Mouse (Mus musculus) liver, embryonic 14.5 days (tissue): ENCODE measurements around the gene Cbx7. TPM values are rescaled to one million over a fixed set of nuclear protein-coding genes. Genes with fewer than 3 reads are reported as not detected.
"Not testable (repeated sequence)": the region's sequence is repeated elsewhere in the genome, so short reads cannot be mapped to it uniquely, and the experiment has no call there.

ENCODE experiments used
- ATAC-seq: fragments of 200-750 bp; cut with Nextera tagmentation; 2 replicates; pipeline ENCODE4 v1.8.0; 2017; ENCODE audit warnings: moderate number of reproducible peaks, mild to moderate bottlenecking, moderate library complexity; ENCODE audit not compliant: insufficient read depth
- DNase-seq, 3 experiments: peaks; one replicate each; pipeline ENCODE4 v3.0.0-alpha.2; 2012 to 2013; ENCODE audit warnings: low read depth in 3 of 3, low spot score in 3 of 3
- H3K27ac ChIP-seq: fragments of 300-500 bp; sonication (generic); 2 replicates; pipeline ENCODE4 v1.5.1; 2014; ENCODE audit warnings: moderate library complexity, mild to moderate bottlenecking, control low read depth, inconsistent platforms
- H3K27me3 ChIP-seq: fragments of 300-500 bp; sonication (generic); 2 replicates; pipeline ENCODE4 v1.6.1; 2014; ENCODE audit warnings: mild to moderate bottlenecking, low read length, moderate library complexity; ENCODE audit not compliant: control insufficient read depth, insufficient read depth
- H3K36me3 ChIP-seq: fragments of 300-500 bp; sonication (generic); replicated peaks from 2 replicates; pipeline ENCODE4 v1.6.1; 2014; ENCODE audit warnings: low read depth; ENCODE audit not compliant: control insufficient read depth, insufficient read depth
- H3K4me1 ChIP-seq, 2 experiments: fragments of 200-500 bp in 1 of 2; fragments of 300-500 bp in 1 of 2; sonication (generic) in 1 of 2; replicated peaks; 2 replicates each; pipeline ENCODE4 v1.6.1; 2012 to 2014; ENCODE audit warnings: antibody characterized with exemption in 1 of 2, inconsistent platforms in 1 of 2, low read length in 1 of 2; ENCODE audit not compliant: control insufficient read depth in 2 of 2, insufficient read depth in 2 of 2
- H3K4me2 ChIP-seq: fragments of 300-500 bp; sonication (generic); 2 replicates; pipeline ENCODE4 v1.6.1; 2014; ENCODE audit warnings: low read depth, mild to moderate bottlenecking, control low read depth, moderate library complexity
- H3K4me3 ChIP-seq, 2 experiments: fragments of 200-500 bp in 1 of 2; fragments of 300-500 bp in 1 of 2; sonication (generic) in 1 of 2; 2 replicates each; pipeline ENCODE4 v1.5.1; 2012 to 2014; ENCODE audit warnings: low read depth in 2 of 2, low read length in 2 of 2, mild to moderate bottlenecking in 2 of 2, control low read depth in 1 of 2, inconsistent platforms in 1 of 2, moderate library complexity in 1 of 2; ENCODE audit not compliant: insufficient read depth in 1 of 2
- H3K9ac ChIP-seq: fragments of 300-500 bp; sonication (generic); replicated peaks from 2 replicates; pipeline ENCODE4 v1.6.1; 2014; ENCODE audit warnings: mild to moderate bottlenecking, control low read depth, moderate library complexity
- H3K9me3 ChIP-seq: fragments of 300-500 bp; sonication (generic); 2 replicates; pipeline ENCODE4 v1.6.1; 2016; ENCODE audit warnings: low read length, mixed read lengths; ENCODE audit not compliant: control insufficient read depth
- CTCF ChIP-seq: IDR thresholded peaks from 2 replicates; pipeline ENCODE4 v1.5.1; 2016; ENCODE audit warnings: antibody characterized with exemption, low read depth, control low read depth
- EP300 ChIP-seq: IDR thresholded peaks from 2 replicates; pipeline ENCODE4 v1.6.1; 2016; ENCODE audit warnings: antibody characterized with exemption, low read depth
- WGBS: fragments of 180-500 bp; shearing (Covaris S2); extraction: QIAGEN DNeasy Blood & Tissue Kit; methylation state at CpG from one replicate; pipeline ENCODE4 v1.1.7; 2014; ENCODE audit not compliant: insufficient replicate concordance; 5-methylcytosine and 5-hydroxymethylcytosine counted together
- polyA plus RNA-seq, 2 experiments: library from polyadenylated mRNA; depleted of rRNA in 1 of 2; stranded (reverse) in 1 of 2; unstranded in 1 of 2; fragments of >200 nt; fragmentation: Nextera tagmentation in 1 of 2; extraction: Ambion mirVana in 1 of 2; gene quantifications; 2 replicates each; pipeline versions ENCODE4 v1.2.1 to v1.2.3; 2012 to 2014

Gene Cbx7
- polyA plus RNA-seq, 2 experiments: 0.62 to 2.5 TPM

- not testable (repeated sequence) for ATAC-seq
These were observed 75.5 kb downstream of the Cbx7 start for GRCm38 (mm10) chr15:79895221-79896079.

GRCm38 (mm10) chr15:79894343-79894742, 76.6 kb downstream of the Cbx7 start:
- no peak for DNase-seq
- peaks cover 23 to 31% of the 10 kb centered on the region in 2 experiments for H3K4me1 ChIP-seq
- H3K27ac ChIP-seq: peak overlapping the region; percentile 79
- TF ChIP-seq CTCF (no peak), EP300 (no peak)
- peak overlapping the region; percentile 99 for H3K4me2 ChIP-seq
- peak overlapping the region; percentile 59 for H3K9ac ChIP-seq
- H3K4me3 ChIP-seq: peak overlapping the region; percentile 1 to 81; a peak in 3 of 4 replicates
- no peak for ATAC-seq
- peaks cover 17% of the 10 kb centered on the region for H3K36me3 ChIP-seq
- H3K9me3 ChIP-seq: no peaks in the 10 kb centered on the region
- WGBS: 43% methylated on average over 4 of the region's 4 CpGs
- H3K27me3 ChIP-seq: no peaks in the 10 kb centered on the region

More at GRCm38 (mm10) chr15:79895221-79896079, 75.5 kb downstream of the Cbx7 start:
- H3K4me3 ChIP-seq: peak overlapping the region; percentile 29 to 37
- not testable (repeated sequence) for H3K27me3 ChIP-seq, H3K9me3 ChIP-seq
- H3K4me2 ChIP-seq: peak overlapping the region; percentile 99
- H3K27ac ChIP-seq: peak overlapping the region; percentile 79
- H3K36me3 ChIP-seq: peaks cover 23% of the 10 kb centered on the region
- peak in 1 of 3 experiments; percentile 47 for DNase-seq
- TF ChIP-seq EP300: peak; percentile 12; the same call in 1 of the 2 replicates
- peak overlapping the region; percentile 59 for H3K9ac ChIP-seq
- peaks cover 23 to 30% of the 10 kb centered on the region in 2 experiments for H3K4me1 ChIP-seq
- 38% methylated on average over 10 of the region's 23 CpGs for WGBS

GRCm38 (mm10) chr15:79893824-79894123, 77.1 kb downstream of the Cbx7 start:
- peak overlapping the region; percentile 99 for H3K4me2 ChIP-seq
- peaks cover 23 to 31% of the 10 kb centered on the region in 2 experiments for H3K4me1 ChIP-seq
- H3K9me3 ChIP-seq: no peaks in the 10 kb centered on the region
- 9% methylated on average over 3 of the region's 3 CpGs for WGBS
- peaks cover 15% of the 10 kb centered on the region for H3K36me3 ChIP-seq
- DNase-seq: peak; percentile 53 to 77 (median 65)
- H3K27ac ChIP-seq: peak overlapping the region; percentile 86
- peak overlapping the region; percentile 30 to 81 for H3K4me3 ChIP-seq
- TF ChIP-seq CTCF (no peak; the same call in 1 of the 2 replicates), EP300 (peak; percentile 85)
- peak; percentile 71 for ATAC-seq
- H3K9ac ChIP-seq: peak overlapping the region; percentile 81
- no peaks in the 10 kb centered on the region for H3K27me3 ChIP-seq

DNA sequence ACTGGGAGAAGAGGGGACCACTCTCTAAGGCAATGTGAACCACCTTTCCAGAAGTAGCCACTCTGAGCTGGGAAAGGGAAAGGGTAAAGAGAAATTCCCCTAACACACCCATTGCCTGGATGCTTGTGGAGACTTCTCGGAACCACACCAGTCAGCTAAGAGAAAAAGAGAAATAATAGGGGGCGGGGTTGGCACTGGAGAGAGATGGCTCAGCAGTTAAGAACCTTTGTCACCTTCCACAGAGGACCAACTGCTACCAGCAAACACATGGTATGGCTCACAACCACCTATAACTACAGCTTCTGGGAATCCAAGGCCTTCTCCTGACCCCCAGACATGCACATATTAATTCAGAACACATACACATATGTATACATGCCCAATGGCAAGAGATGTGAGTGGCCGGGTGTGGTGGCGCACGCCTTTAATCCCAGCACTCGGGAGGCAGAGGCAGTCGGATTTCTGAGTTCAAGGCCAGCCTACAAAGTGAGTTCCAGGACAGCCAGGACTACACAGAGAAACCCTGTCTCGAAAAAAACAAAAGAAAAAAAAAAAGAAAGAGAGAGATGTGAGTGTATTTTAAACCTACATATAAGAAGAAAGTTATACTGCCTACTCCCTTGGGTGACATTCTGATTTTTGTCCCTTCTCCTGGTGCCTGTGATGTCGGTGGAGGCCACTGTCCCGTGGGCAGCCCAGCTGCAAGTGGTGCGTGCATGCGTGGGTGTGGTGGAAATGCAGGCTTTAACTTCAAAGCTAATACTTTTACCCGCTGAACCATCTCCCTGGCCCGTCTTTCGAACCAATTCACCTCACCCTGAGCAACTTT, 77.7 kb downstream of the Cbx7 start:
- 22% methylated on average over 15 of the region's 15 CpGs for WGBS
- Histone ChIP-seq H3K4me3 (peak overlapping the region; percentile 81 to 87), H3K9ac (peak overlapping the region; percentile 81), H3K4me2 (peak overlapping the region; percentile 99), H3K27me3 (no peaks in the 10 kb centered on the region), H3K4me1 (peaks cover 23 to 31% of the 10 kb centered on the region in 2 experiments), H3K27ac (peak overlapping the region; percentile 86), H3K9me3 (no peaks in the 10 kb centered on the region), H3K36me3 (peaks cover 10% of the 10 kb centered on the region)
- no peak for ATAC-seq
- DNase-seq: peak in 1 of 3 experiments; percentile 67
- TF ChIP-seq CTCF: no peak
- TF ChIP-seq EP300: no peak

GRCm38 (mm10) chr15:79892213-79892541, 78.7 kb downstream of the Cbx7 start:
- Histone ChIP-seq H3K4me1 (peaks cover 23 to 31% of the 10 kb centered on the region in 2 experiments), H3K9me3 (no peaks in the 10 kb centered on the region), H3K9ac (peak overlapping the region; percentile 81), H3K4me3 (peak overlapping the region; percentile 81 to 87), H3K36me3 (no peaks in the 10 kb centered on the region; the same call in 1 of the 2 replicates), H3K27me3 (no peaks in the 10 kb centered on the region), H3K27ac (peak overlapping the region; percentile 86), H3K4me2 (peak overlapping the region; percentile 99)
- ATAC-seq (peak; percentile 68), DNase-seq (peak; percentile 39 to 66 (median 45))
- no peak for TF ChIP-seq EP300
- no peak for TF ChIP-seq CTCF
- WGBS: under 1% methylated on average over 12 of the region's 12 CpGs
